Mouse (Mus musculus): ENCODE measurements around the gene Map4.

Map4 gene

DNA sequence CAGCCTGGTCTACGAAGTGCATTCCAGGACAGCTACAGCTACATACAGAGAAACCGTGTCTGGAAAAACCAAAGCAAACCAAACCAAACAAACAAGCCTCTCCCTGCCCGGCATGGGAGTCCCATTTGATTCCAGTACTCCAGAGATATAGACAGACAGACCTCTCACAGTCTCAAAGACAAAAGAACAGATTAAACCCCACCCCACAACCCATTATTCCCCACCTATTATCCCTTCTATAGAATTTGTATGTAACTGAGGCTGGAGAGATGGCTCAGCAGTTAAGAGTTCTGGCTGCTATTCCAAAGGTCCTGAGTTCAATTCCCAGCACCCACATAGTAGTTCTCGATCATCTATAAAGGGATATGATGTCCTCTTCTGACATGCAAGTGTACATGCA is 21.3 kb upstream of the Map4 start:
- in situ Hi-C loops (cut with MboI; ENCODE audit: low pct_unique_long_range_greater_than_20kb in 1 of 2, low sequenced_read_pairs in 2 of 2, unreplicated experiment in 1 of 2) = no loop called here

- in situ Hi-C loops (cut with MboI; ENCODE audit: low pct_unique_long_range_greater_than_20kb in 1 of 2, low sequenced_read_pairs in 2 of 2, unreplicated experiment in 1 of 2) = no loop called here
Measured at GRCm38 (mm10) chr9:109911779-109912178, 19.5 kb upstream of the Map4 start.

- in situ Hi-C loops (cut with MboI; ENCODE audit: low pct_unique_long_range_greater_than_20kb in 1 of 2, low sequenced_read_pairs in 2 of 2, unreplicated experiment in 1 of 2) = no loop called here
Measured at GRCm38 (mm10) chr9:109914269-109914926, 16.9 kb upstream of the Map4 start.

DNA sequence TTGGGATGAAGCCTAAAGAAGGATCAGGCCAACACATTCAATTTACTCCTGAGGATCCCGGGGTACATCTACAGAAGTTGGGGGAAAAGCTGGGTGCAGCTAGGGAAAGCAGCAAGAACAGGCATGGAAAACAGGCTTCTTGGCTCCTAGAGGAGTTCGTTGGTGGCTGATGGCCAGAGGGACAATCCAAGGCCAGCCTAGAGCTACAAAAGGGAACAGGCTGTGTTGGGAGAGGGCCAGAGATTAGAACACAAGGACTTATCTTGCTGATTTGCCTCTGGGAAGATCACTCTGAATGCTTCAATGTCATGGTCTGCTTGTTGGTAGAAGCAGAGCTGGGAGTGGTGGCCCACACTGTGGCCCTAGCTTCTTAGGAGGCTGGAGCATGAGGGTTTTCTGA is 13.3 kb upstream of the Map4 start:
- in situ Hi-C loops (cut with MboI; ENCODE audit: low pct_unique_long_range_greater_than_20kb in 1 of 2, low sequenced_read_pairs in 2 of 2, unreplicated experiment in 1 of 2) = no loop called here

GRCm38 (mm10) chr9:109929131-109929530 is 2.1 kb upstream of the Map4 start:
- in situ Hi-C loops (cut with MboI; ENCODE audit: low pct_unique_long_range_greater_than_20kb in 1 of 2, low sequenced_read_pairs in 2 of 2, unreplicated experiment in 1 of 2) = no loop called here

GRCm38 (mm10) chr9:109930063-109930462 is 1.2 kb upstream of the Map4 start:
- in situ Hi-C loops (cut with MboI; ENCODE audit: low pct_unique_long_range_greater_than_20kb in 1 of 2, low sequenced_read_pairs in 2 of 2, unreplicated experiment in 1 of 2) = no loop called here

GRCm38 (mm10) chr9:109930752-109931151 is 508 bp upstream of the Map4 start:
- in situ Hi-C loops (cut with MboI; ENCODE audit: low pct_unique_long_range_greater_than_20kb in 1 of 2, low sequenced_read_pairs in 2 of 2, unreplicated experiment in 1 of 2) = no loop called here

- in situ Hi-C loops (cut with MboI; ENCODE audit: low pct_unique_long_range_greater_than_20kb in 1 of 2, low sequenced_read_pairs in 2 of 2, unreplicated experiment in 1 of 2) = no loop called here
Measured at GRCm38 (mm10) chr9:109932361-109932755, 1.1 kb downstream of the Map4 start.

DNA sequence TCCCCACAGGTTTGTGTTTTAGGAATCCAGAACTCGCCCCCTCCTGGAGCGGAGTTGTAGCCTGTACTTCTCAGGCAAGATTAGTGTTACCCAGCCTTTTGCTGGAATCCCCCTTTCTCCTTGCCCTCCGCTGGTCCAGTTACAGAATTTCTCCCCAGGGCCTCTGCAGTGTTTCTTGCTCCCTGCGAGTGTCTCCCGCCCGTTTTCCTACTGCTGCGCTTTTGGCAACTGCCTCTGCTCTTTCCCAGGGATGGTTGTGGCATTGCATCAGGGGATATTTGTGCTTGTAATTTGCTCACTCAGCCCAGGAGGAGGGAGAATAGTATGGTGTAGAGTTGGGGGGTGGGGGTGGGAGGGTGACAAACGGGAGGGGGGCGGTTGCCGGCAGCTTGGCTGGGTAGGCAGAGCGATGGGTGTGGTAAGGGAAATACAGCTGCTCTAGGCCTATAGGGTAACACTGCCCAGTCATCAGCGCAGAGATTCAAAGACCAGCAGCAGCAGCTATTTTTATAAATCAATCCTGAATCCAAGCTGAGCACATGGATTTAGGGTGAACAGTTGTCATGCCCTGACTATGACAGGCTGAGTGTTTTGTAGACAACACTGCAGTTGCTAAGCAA is 1.6 kb downstream of the Map4 start:
- in situ Hi-C loops (cut with MboI; ENCODE audit: low pct_unique_long_range_greater_than_20kb in 1 of 2, low sequenced_read_pairs in 2 of 2, unreplicated experiment in 1 of 2) = no loop called here

GRCm38 (mm10) chr9:109939401-109939800 is 8.1 kb downstream of the Map4 start:
- in situ Hi-C loops (cut with MboI; ENCODE audit: low pct_unique_long_range_greater_than_20kb in 1 of 2, low sequenced_read_pairs in 2 of 2, unreplicated experiment in 1 of 2) = no loop called here

DNA sequence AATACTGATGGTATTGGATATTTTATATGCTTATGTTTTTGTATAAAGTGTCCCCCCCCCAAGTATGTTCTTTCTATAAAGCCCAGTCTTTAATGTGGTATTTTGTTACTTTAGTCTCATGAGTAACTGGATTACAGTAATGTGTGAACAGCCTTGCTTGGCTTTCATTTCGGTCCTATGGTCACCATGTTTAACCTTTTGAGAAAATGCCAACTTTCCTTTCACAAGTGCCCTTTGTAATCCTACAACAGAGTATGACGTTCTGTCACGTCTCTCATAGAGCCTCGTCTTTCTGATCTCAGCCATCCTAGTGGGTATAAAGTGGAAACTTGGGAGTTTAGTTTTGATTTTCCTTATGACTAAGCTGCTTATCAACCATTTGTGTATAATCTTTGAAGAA is 11.5 kb downstream of the Map4 start:
- in situ Hi-C loops (cut with MboI; ENCODE audit: low pct_unique_long_range_greater_than_20kb in 1 of 2, low sequenced_read_pairs in 2 of 2, unreplicated experiment in 1 of 2) = loop anchor here (5.0 kb wide), 1 partner anchor 45 kb away; no protein-coding TSS in a partner anchor

DNA sequence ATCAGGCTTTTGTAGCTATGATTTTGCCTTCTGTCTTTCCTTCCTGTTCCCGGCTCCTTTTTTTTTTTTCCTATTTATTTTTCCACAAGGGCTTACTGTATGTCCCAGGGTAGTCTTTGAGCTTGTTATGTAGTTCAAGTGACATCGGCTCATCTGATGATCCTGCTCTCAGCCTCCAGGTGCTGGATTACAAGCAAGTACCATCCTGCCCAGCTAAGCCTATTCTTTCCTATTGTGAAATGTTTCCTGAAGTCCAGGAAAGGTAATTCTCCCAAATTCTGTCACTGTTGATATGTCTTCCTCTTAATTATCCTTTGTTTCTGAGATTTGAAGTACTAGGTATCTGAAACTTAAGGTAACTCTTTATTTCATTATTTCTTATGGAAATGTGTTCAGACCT is 13.5 kb downstream of the Map4 start:
- in situ Hi-C loops (cut with MboI; ENCODE audit: low pct_unique_long_range_greater_than_20kb in 1 of 2, low sequenced_read_pairs in 2 of 2, unreplicated experiment in 1 of 2) = loop anchor here (5.0 kb wide), 1 partner anchor 47 kb away; no protein-coding TSS in a partner anchor

DNA sequence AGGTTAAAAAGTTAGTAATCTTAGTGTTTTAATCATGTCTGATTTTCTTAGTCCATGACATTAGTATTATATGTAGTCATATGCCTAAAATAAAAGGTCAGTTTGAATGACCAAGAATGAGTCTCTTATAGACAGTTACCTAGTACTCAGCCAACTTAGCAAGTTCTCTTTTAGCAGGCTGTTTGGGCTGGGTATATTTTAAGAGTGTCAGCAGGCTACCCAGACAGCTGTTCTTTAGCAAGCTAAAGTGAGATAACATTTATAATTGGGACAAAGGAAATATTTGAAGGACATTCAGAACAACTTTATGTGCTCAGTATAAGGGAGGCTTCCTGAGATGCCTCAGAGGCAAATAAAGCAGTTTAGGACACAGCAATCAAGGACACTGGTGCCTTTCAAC is 17.3 kb downstream of the Map4 start:
- in situ Hi-C loops (cut with MboI; ENCODE audit: low pct_unique_long_range_greater_than_20kb in 1 of 2, low sequenced_read_pairs in 2 of 2, unreplicated experiment in 1 of 2) = no loop called here

DNA sequence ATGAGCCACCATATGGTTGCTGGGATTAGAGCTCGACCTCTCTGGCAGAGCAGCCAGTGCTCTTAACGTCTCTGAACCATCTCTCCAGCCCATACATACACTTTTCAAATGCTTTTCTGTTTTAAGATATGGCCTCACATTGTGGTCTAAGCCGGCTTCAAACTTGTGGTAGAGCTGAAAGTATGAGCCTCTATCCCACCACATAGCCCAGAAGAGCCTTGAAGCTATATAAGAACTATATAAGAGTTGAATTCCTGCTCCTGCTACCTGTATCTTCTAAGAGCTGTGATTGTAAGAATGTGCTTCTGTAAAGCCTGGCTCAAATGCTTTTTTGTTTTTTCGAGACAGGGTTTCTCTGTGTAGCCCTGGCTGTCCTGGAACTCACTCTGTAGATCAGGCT is 18.5 kb downstream of the Map4 start:
- in situ Hi-C loops (cut with MboI; ENCODE audit: low pct_unique_long_range_greater_than_20kb in 1 of 2, low sequenced_read_pairs in 2 of 2, unreplicated experiment in 1 of 2) = no loop called here

GRCm38 (mm10) chr9:109953538-109953937 is 22.3 kb downstream of the Map4 start:
- in situ Hi-C loops (cut with MboI; ENCODE audit: low pct_unique_long_range_greater_than_20kb in 1 of 2, low sequenced_read_pairs in 2 of 2, unreplicated experiment in 1 of 2) = no loop called here

DNA sequence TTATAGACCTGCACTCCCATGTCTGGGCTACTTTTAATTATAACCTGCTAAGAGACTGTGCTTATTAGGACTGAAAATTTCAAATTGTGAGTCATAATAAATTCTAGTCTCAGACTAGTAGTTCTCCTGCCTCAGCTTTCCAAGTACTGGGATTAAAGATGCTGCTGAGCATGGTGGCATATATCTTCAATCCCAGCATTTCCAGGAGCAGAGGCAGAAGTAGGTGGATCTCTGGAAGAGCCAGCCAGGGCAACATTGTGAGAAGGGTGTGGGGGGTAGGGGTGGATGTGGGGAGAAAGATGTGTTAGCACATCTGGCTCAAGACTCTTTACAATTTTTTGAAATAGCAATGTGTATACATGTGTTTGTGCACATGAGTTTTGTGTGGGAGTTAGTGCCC is 23.4 kb downstream of the Map4 start:
- in situ Hi-C loops (cut with MboI; ENCODE audit: low pct_unique_long_range_greater_than_20kb in 1 of 2, low sequenced_read_pairs in 2 of 2, unreplicated experiment in 1 of 2) = no loop called here

- in situ Hi-C loops (cut with MboI; ENCODE audit: low pct_unique_long_range_greater_than_20kb in 1 of 2, low sequenced_read_pairs in 2 of 2, unreplicated experiment in 1 of 2) = no loop called here
Measured at GRCm38 (mm10) chr9:109959456-109960150, 28.3 kb downstream of the Map4 start.

DNA sequence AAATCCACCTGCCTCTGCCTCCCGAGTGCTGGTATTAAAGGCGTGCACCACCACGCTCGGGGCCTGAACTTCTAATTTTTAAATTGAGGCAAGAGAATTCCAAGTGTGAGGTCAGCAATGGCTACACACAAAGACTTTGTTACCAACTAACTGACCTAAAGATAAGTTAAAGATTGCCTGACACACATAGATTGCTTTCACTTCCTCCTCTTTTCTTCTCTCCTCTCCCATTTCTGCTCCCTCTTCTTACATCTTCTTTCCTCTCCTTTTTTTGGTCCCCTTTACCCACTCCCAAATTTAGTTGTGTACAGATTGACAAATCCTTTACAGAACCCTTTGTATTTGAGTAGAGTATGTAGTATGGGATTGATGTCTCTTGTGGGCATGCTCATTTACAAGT is 29.3 kb downstream of the Map4 start:
- in situ Hi-C loops (cut with MboI; ENCODE audit: low pct_unique_long_range_greater_than_20kb in 1 of 2, low sequenced_read_pairs in 2 of 2, unreplicated experiment in 1 of 2) = no loop called here

- in situ Hi-C loops (cut with MboI; ENCODE audit: low pct_unique_long_range_greater_than_20kb in 1 of 2, low sequenced_read_pairs in 2 of 2, unreplicated experiment in 1 of 2) = no loop called here
Measured at GRCm38 (mm10) chr9:109964761-109965160, 33.5 kb downstream of the Map4 start.
